Mouse (Mus musculus) T-helper 1 cell (primary cell): ENCODE data around the gene Prps2.
"Not testable (repeated sequence)": the region's sequence is repeated elsewhere in the genome, so short reads cannot be mapped to it uniquely, and the experiment has no call there.

Experiments used
- in situ Hi-C: fragments of 300-600 bp; cut with MboI, MseI; formaldehyde crosslinking; loops from one replicate; pipeline ENCODE4 v1.15.1; 2025; ENCODE audit warnings: high pct_unique_total_duplicates

The Prps2 gene

DNA sequence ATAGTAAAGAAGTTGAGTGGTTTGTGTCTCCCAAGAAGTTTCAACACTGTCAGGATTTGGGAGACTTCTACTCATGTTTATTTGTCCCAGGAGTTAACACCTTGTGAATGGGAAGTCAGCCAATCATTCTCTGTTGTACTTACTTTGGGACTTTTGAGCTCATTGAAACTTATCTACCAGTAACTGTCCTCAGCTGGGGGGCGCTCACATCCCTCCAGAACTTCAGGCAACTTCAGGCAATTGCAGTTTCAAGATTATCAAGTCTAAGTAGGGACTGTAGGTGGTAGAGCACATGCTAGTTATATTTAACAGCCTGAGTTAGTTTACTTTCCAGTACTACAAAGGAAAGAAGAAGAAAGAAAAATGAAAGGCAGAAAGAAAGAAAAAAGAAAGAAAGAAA, 58.8 kb downstream of the Prps2 start:
- in situ Hi-C loops, result no loop called here

- in situ Hi-C loops, result no loop called here
These were observed 61.2 kb downstream of the Prps2 start for GRCm38 (mm10) chrX:167321233-167321806.

- in situ Hi-C loops, result no loop called here
These were observed 63.6 kb downstream of the Prps2 start for GRCm38 (mm10) chrX:167318819-167319396.

DNA sequence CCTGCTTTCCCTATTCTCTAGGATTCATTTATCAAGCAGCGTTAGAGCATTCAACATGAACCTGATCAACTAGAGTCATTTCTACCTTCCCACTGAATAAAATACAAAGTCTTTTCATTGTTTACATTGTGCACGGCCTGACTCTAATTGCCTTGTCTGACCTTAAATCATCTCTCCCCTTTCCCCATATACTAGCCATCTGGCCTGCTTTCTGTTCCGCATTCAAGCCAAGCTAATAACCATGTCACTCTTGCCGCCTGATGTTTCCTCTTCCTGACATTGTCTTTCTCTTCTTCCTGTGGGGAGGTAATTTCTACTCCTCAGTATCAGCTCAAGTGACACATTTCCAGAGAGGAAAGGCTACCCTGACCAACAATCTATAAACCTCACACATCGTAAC, 66.8 kb downstream of the Prps2 start:
- in situ Hi-C loops, result no loop called here

DNA sequence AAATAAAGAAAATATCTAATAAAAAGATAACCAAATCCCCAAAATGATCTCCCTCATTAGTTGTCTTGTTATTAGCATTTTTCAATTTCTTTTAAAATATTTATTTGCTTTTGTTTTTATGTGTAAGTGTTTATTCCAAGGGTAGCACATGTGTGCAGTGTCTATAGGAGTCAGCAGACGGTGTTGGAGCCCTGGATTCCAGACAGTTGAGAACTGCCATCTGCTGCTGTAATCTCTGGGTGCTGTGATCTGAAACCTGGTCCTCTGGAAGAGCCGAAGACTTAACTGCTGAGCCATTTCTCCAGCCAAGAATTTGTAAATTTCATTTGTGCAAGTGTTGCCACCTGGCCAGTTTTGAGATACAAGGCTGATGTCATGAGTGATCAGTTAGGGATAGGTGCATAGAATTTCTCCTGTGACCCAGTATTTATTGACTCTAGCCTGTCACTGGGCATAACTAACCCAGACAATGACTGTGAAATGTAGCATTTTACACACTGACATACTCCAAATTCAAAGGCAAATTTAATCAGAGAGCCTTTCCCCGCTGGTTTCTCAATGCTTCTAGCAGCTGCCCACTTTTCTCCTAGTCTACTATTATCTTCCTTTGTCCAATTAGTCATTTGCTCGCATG, 67.3 kb downstream of the Prps2 start:
- in situ Hi-C loops, result no loop called here

GRCm38 (mm10) chrX:167302061-167302460, 80.5 kb downstream of the Prps2 start:
- in situ Hi-C loops, result not testable (repeated sequence)
